Mouse (Mus musculus) hindbrain, embryonic 15.5 days (tissue): ENCODE data around the gene Rnf123. TPM values are rescaled to one million over a fixed set of nuclear protein-coding genes. Genes with fewer than 3 reads are reported as not detected.
"Not testable (repeated sequence)": the region's sequence is repeated elsewhere in the genome, so short reads cannot be mapped to it uniquely, and the experiment has no call there.

Source experiments
- ATAC-seq: fragments of 200-750 bp; cut with Nextera tagmentation; 2 replicates; pipeline ENCODE4 v1.8.0; 2017; ENCODE audit warnings: low read depth, moderate number of reproducible peaks, moderate TSS enrichment; ENCODE audit not compliant: low FRiP score
- H3K27ac ChIP-seq: fragments of 300-500 bp; sonication (generic); replicated peaks from 2 replicates; pipeline ENCODE4 v1.5.1; 2015; ENCODE audit warnings: mild to moderate bottlenecking, inconsistent platforms
- H3K27me3 ChIP-seq: fragments of 300-500 bp; sonication (generic); 2 replicates; pipeline ENCODE4 v1.6.1; 2015; ENCODE audit warnings: control low read depth, inconsistent platforms
- H3K36me3 ChIP-seq: fragments of 300-500 bp; sonication (generic); 2 replicates; pipeline ENCODE4 v1.6.1; 2015; ENCODE audit warnings: control low read depth, inconsistent platforms
- H3K4me1 ChIP-seq: fragments of 300-500 bp; sonication (generic); replicated peaks from 2 replicates; pipeline ENCODE4 v1.6.1; 2015; ENCODE audit warnings: control low read depth, inconsistent platforms
- H3K4me2 ChIP-seq: fragments of 300-500 bp; sonication (generic); 2 replicates; pipeline ENCODE4 v1.6.1; 2015; ENCODE audit warnings: moderate library complexity, mild to moderate bottlenecking, inconsistent platforms
- H3K4me3 ChIP-seq: fragments of 300-500 bp; sonication (generic); 2 replicates; pipeline ENCODE4 v1.5.1; 2015; ENCODE audit warnings: mild to moderate bottlenecking, inconsistent platforms
- H3K9ac ChIP-seq: fragments of 300-500 bp; sonication (generic); 2 replicates; pipeline ENCODE4 v1.6.1; 2015; ENCODE audit warnings: inconsistent platforms
- H3K9me3 ChIP-seq: fragments of 300-500 bp; sonication (generic); 2 replicates; pipeline ENCODE4 v1.6.1; 2016; ENCODE audit warnings: control low read depth, inconsistent platforms
- WGBS: fragments of 180-500 bp; shearing (Covaris S2); methylation state at CpG from one replicate; pipeline ENCODE4 v1.1.7; 2015; 5-methylcytosine and 5-hydroxymethylcytosine counted together
- polyA plus RNA-seq: library from polyadenylated mRNA; unstranded; fragments of >200 nt; fragmentation: Nextera tagmentation; extraction: Ambion mirVana; gene quantifications from 2 replicates; pipeline ENCODE4 v1.2.1, GENCODE M21; 2015

Gene Rnf123
- polyA plus RNA-seq, 1 experiment from 2014 or later, result 48.9 TPM

GRCm38 (mm10) chr9:108047601-108048565, 35.3 kb downstream of the Rnf123 start:
- Histone ChIP-seq H3K36me3 (peaks cover 41% of the 10 kb centered on the region), H3K4me3 (peak overlapping the region; percentile 54), H3K9ac (peak overlapping the region; percentile 27), H3K4me1 (peaks cover 34% of the 10 kb centered on the region), H3K9me3 (no peaks in the 10 kb centered on the region), H3K4me2 (peak overlapping the region; percentile 89), H3K27ac (peak overlapping the region; percentile 78), H3K27me3 (no peaks in the 10 kb centered on the region)
- 51% methylated on average over 17 of the region's 17 CpGs for WGBS
- ATAC-seq, result no peak

- Histone ChIP-seq H3K4me3 (no peak overlapping the region), H3K4me2 (no peak overlapping the region)
- no peak for ATAC-seq
Observed at GRCm38 (mm10) chr9:108046582-108046981, 36.6 kb downstream of the Rnf123 start.

GRCm38 (mm10) chr9:108044751-108045492, 38.2 kb downstream of the Rnf123 start:
- peaks cover 59% of the 10 kb centered on the region for H3K36me3 ChIP-seq

More at GRCm38 (mm10) chr9:108046582-108046981, 36.6 kb downstream of the Rnf123 start:
- WGBS, result 94% methylated on average over 4 of the region's 4 CpGs
- H3K27ac ChIP-seq, result no peak overlapping the region
- H3K9me3 ChIP-seq, result no peaks in the 10 kb centered on the region
- H3K4me1 ChIP-seq, result peaks cover 27% of the 10 kb centered on the region
- H3K9ac ChIP-seq, result no peak overlapping the region
- peaks cover 51% of the 10 kb centered on the region for H3K36me3 ChIP-seq
- no peaks in the 10 kb centered on the region for H3K27me3 ChIP-seq

GRCm38 (mm10) chr9:108035331-108036156, 47.6 kb downstream of the Rnf123 start:
- H3K27me3 ChIP-seq, result no peaks in the 10 kb centered on the region
- ATAC-seq, result no peak
- no peak overlapping the region for H3K4me3 ChIP-seq
- peaks cover 46% of the 10 kb centered on the region for H3K36me3 ChIP-seq
- H3K27ac ChIP-seq, result no peak overlapping the region
- no peak overlapping the region for H3K4me2 ChIP-seq
- H3K9me3 ChIP-seq, result no peaks in the 10 kb centered on the region
- no peak overlapping the region for H3K9ac ChIP-seq
- 97% methylated on average over 2 of the region's 2 CpGs for WGBS
- H3K4me1 ChIP-seq, result no peaks in the 10 kb centered on the region

More at GRCm38 (mm10) chr9:108044751-108045492, 38.2 kb downstream of the Rnf123 start:
- WGBS, result over 99% methylated on average over 8 of the region's 8 CpGs
- Histone ChIP-seq H3K9ac (no peak overlapping the region), H3K4me1 (peaks cover 18% of the 10 kb centered on the region), H3K27me3 (no peaks in the 10 kb centered on the region), H3K27ac (no peak overlapping the region), H3K4me2 (no peak overlapping the region), H3K4me3 (no peak overlapping the region), H3K9me3 (no peaks in the 10 kb centered on the region)
- ATAC-seq, result no peak

GRCm38 (mm10) chr9:108032126-108032525, 51.0 kb downstream of the Rnf123 start:
- no peak overlapping the region for H3K27ac ChIP-seq
- 91% methylated on average over 5 of the region's 5 CpGs for WGBS
- ATAC-seq, result no peak
- no peaks in the 10 kb centered on the region for H3K9me3 ChIP-seq
- H3K4me3 ChIP-seq, result no peak overlapping the region
- H3K9ac ChIP-seq, result no peak overlapping the region
- no peak overlapping the region for H3K4me2 ChIP-seq
- no peaks in the 10 kb centered on the region for H3K27me3 ChIP-seq
- no peaks in the 10 kb centered on the region for H3K4me1 ChIP-seq
- peaks cover 40% of the 10 kb centered on the region for H3K36me3 ChIP-seq

- Histone ChIP-seq H3K36me3 (peaks cover 52% of the 10 kb centered on the region), H3K9ac (no peak overlapping the region), H3K4me1 (no peaks in the 10 kb centered on the region), H3K27me3 (no peaks in the 10 kb centered on the region), H3K4me3 (no peak overlapping the region), H3K4me2 (no peak overlapping the region), H3K27ac (no peak overlapping the region), H3K9me3 (no peaks in the 10 kb centered on the region)
- 94% methylated on average over 3 of the region's 3 CpGs for WGBS
- no peak for ATAC-seq
Observed at GRCm38 (mm10) chr9:108027867-108028266, 55.3 kb downstream of the Rnf123 start.

- Histone ChIP-seq H3K36me3 (peaks cover 42% of the 10 kb centered on the region), H3K9ac (no peak overlapping the region), H3K4me3 (no peak overlapping the region), H3K27ac (no peak overlapping the region), H3K4me2 (no peak overlapping the region), H3K9me3 (no peaks in the 10 kb centered on the region), H3K4me1 (no peaks in the 10 kb centered on the region), H3K27me3 (no peaks in the 10 kb centered on the region)
- 91% methylated on average over 3 of the region's 3 CpGs for WGBS
- no peak for ATAC-seq
Observed at GRCm38 (mm10) chr9:108026584-108026983, 56.6 kb downstream of the Rnf123 start.

- no peak for ATAC-seq
- Histone ChIP-seq H3K27ac (no peak overlapping the region), H3K36me3 (peaks cover 37% of the 10 kb centered on the region), H3K9me3 (no peaks in the 10 kb centered on the region), H3K9ac (no peak overlapping the region), H3K27me3 (no peaks in the 10 kb centered on the region), H3K4me2 (no peak overlapping the region), H3K4me3 (no peak overlapping the region), H3K4me1 (0 out of 2 replicates have a peak, but pooled peaks cover 2% of the 10 kb centered on the region)
- WGBS, result 87% methylated on average over 3 of the region's 3 CpGs
Observed at GRCm38 (mm10) chr9:108023216-108023615, 59.9 kb downstream of the Rnf123 start.

GRCm38 (mm10) chr9:108020741-108021140, 62.4 kb downstream of the Rnf123 start:
- WGBS, result 94% methylated on average over 1 of the region's 1 CpGs
- H3K9ac ChIP-seq, result no peak overlapping the region
- H3K27ac ChIP-seq, result no peak overlapping the region
- no peak overlapping the region for H3K4me3 ChIP-seq
- H3K4me1 ChIP-seq, result 0 out of 2 replicates have a peak, but pooled peaks cover 2% of the 10 kb centered on the region
- no peaks in the 10 kb centered on the region for H3K27me3 ChIP-seq
- ATAC-seq, result no peak
- H3K36me3 ChIP-seq, result peaks cover 22% of the 10 kb centered on the region
- no peaks in the 10 kb centered on the region for H3K9me3 ChIP-seq
- no peak overlapping the region for H3K4me2 ChIP-seq

- Histone ChIP-seq H3K4me1 (0 out of 2 replicates have a peak, but pooled peaks cover 2% of the 10 kb centered on the region), H3K27ac (no peak overlapping the region), H3K4me3 (no peak overlapping the region), H3K36me3 (peaks cover 12% of the 10 kb centered on the region; the same call in 1 of the 2 replicates), H3K9ac (no peak overlapping the region), H3K4me2 (no peak overlapping the region), H3K9me3 (no peaks in the 10 kb centered on the region), H3K27me3 (no peaks in the 10 kb centered on the region)
- no peak for ATAC-seq
- WGBS, result 89% methylated on average over 3 of the region's 3 CpGs
Observed at GRCm38 (mm10) chr9:108017127-108017526, 66.0 kb downstream of the Rnf123 start.

- H3K9me3 ChIP-seq, H3K4me2 ChIP-seq, H3K4me3 ChIP-seq, H3K27ac ChIP-seq, H3K27me3 ChIP-seq, H3K9ac ChIP-seq, ATAC-seq, H3K4me1 ChIP-seq: not testable (repeated sequence)
- peaks cover 12% of the 10 kb centered on the region; the same call in 1 of the 2 replicates for H3K36me3 ChIP-seq
- WGBS, result 98% methylated on average over 2 of the region's 2 CpGs
Observed at GRCm38 (mm10) chr9:108013577-108013976, 69.6 kb downstream of the Rnf123 start.
